Mouse (Mus musculus): Measurements from ENCODE around the gene Kif26b. TPM values are rescaled to one million over a fixed set of nuclear protein-coding genes. Genes with fewer than 3 reads are reported as not detected.

Kif26b gene
- polyA plus RNA-seq, 1 experiment from 2014 or later: 0.05 TPM

Other genes with a start within 250 kb of the Kif26b start
- 73.9 and 79.6 TPM in 2 replicates for gene Cox20, start 210.0 kb upstream of the Kif26b start, polyA plus RNA-seq (2015; fragmentation: Nextera tagmentation; extraction: Ambion mirVana)
- 98.3 and 103 TPM in 2 replicates for gene Hnrnpu, start 191.3 kb upstream of the Kif26b start, polyA plus RNA-seq (2015; fragmentation: Nextera tagmentation; extraction: Ambion mirVana)
- 1.9 TPM in 2 replicates for gene Efcab2, start 123.0 kb upstream of the Kif26b start, polyA plus RNA-seq (2015; fragmentation: Nextera tagmentation; extraction: Ambion mirVana)

Measured in liver, embryonic 16.5 days (tissue).